Mouse (Mus musculus): Measurements from ENCODE around the gene Gba. TPM values are rescaled to one million over a fixed set of nuclear protein-coding genes. Genes with fewer than 3 reads are reported as not detected.
A peak's percentile ranks its signal among the peaks of the same experiment; 100 is the strongest.

The Gba gene
- polyA plus RNA-seq, 1 experiment from 2014 or later, result 34.7 TPM

DNA sequence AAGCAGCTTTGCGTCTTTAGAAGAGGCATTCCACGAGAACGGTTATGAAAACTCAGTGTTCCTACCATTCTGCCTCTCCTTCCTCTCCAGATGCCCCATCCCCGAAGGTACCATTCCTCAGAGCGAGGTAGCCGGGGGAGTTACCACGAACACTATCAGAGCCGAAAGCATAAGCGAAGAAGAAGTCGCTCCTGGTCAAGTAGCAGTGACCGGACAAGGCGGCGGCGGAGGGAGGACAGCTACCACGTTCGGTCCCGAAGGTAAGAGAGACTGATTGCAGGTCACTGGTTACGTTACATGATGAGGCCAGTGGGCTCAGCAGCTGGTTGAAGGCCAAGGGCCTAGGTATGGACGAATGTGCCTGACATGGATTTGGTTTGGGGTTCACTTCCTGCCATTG lies 35.8 kb upstream of the Gba start:
- H3K4me3 ChIP-seq, result peak overlapping the region; percentile 6; the same call in 1 of the 2 replicates
- peaks cover 30% of the 10 kb centered on the region for H3K4me1 ChIP-seq
- H3K9me3 ChIP-seq, result no peaks in the 10 kb centered on the region
- 96% methylated on average over 19 of the region's 19 CpGs for WGBS
- DNase-seq (ENCODE audit: extremely low spot score, low spot score), result no peak
- H3K27ac ChIP-seq, result no peak overlapping the region
- no peaks in the 10 kb centered on the region for H3K27me3 ChIP-seq (ENCODE audit: poor library complexity, severe bottlenecking)
- peaks cover 57% of the 10 kb centered on the region for H3K36me3 ChIP-seq (replicated peaks)

DNA sequence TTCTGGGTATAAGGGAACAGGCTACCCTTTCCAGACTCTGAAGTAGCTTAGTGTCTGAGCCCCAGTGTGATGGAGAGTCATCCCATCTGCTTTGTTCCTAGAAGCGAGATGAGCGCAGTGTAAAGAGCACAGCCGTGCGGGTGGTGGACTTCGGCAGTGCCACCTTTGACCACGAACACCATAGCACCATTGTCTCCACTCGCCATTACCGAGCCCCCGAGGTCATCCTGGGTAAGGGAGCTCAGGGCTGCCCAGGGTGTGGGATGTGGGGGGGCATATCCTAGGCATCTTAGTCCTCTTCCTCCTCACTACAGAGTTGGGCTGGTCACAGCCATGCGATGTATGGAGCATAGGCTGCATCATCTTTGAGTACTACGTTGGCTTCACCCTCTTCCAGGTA lies 27.9 kb upstream of the Gba start:
- H3K4me1 ChIP-seq, result peaks cover 24% of the 10 kb centered on the region
- peaks cover 83% of the 10 kb centered on the region for H3K36me3 ChIP-seq (replicated peaks)
- no peak overlapping the region for H3K27ac ChIP-seq
- 93% methylated on average over 11 of the region's 11 CpGs for WGBS
- no peaks in the 10 kb centered on the region for H3K27me3 ChIP-seq (ENCODE audit: poor library complexity, severe bottlenecking)
- DNase-seq (ENCODE audit: extremely low spot score, low spot score), result no peak
- H3K4me3 ChIP-seq, result no peak overlapping the region
- H3K9me3 ChIP-seq, result no peaks in the 10 kb centered on the region

DNA sequence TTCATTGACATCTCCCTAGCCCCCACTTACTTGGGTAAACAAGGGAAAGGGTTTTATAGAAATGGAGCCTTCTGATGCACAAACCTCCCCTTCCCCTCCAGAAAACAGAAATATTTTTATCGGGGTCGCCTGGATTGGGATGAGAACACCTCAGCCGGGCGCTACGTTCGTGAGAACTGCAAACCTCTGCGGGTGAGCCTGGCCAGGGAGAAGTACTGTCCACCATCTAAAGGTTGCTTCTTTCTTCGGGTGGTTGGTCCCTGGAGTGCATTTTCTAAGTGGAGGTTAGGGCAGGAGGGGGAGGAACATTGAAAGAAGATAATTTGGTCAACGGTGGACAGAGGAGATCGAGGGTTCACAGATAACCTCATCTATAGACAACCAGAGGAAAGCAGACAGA lies 27.2 kb upstream of the Gba start:
- H3K36me3 ChIP-seq (replicated peaks), result peaks cover 83% of the 10 kb centered on the region
- no peak for DNase-seq (ENCODE audit: extremely low spot score, low spot score)
- no peaks in the 10 kb centered on the region for H3K27me3 ChIP-seq (ENCODE audit: poor library complexity, severe bottlenecking)
- no peaks in the 10 kb centered on the region for H3K9me3 ChIP-seq
- peaks cover 24% of the 10 kb centered on the region for H3K4me1 ChIP-seq
- no peak overlapping the region for H3K27ac ChIP-seq
- 95% methylated on average over 10 of the region's 10 CpGs for WGBS
- H3K4me3 ChIP-seq, result no peak overlapping the region

DNA sequence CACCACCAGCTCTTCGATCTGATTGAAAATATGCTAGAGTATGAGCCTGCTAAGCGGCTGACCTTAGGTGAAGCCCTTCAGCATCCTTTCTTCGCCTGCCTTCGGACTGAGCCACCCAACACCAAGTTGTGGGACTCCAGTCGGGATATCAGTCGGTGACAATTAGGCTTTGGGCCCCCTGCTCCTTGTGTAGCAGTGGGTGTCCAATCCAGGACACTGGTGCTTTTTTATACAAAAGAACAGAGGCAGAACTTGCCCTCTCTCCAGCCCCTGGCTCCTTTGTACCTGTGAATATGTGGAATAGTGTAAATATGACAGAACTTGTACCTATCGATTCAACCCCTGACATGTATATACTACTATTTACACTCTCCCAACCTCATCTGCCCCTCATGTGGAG lies 26.3 kb upstream of the Gba start:
- Histone ChIP-seq H3K9me3 (no peaks in the 10 kb centered on the region), H3K36me3 (replicated peaks) (peaks cover 83% of the 10 kb centered on the region), H3K27ac (0 out of 2 replicates have a peak overlapping the region, but pooled peaks have one; percentile 84), H3K27me3 (ENCODE audit: poor library complexity, severe bottlenecking) (no peaks in the 10 kb centered on the region), H3K4me1 (peaks cover 24% of the 10 kb centered on the region), H3K4me3 (peak overlapping the region; percentile 81)
- no peak for DNase-seq (ENCODE audit: extremely low spot score, low spot score)
- 81% methylated on average over 7 of the region's 7 CpGs for WGBS

DNA sequence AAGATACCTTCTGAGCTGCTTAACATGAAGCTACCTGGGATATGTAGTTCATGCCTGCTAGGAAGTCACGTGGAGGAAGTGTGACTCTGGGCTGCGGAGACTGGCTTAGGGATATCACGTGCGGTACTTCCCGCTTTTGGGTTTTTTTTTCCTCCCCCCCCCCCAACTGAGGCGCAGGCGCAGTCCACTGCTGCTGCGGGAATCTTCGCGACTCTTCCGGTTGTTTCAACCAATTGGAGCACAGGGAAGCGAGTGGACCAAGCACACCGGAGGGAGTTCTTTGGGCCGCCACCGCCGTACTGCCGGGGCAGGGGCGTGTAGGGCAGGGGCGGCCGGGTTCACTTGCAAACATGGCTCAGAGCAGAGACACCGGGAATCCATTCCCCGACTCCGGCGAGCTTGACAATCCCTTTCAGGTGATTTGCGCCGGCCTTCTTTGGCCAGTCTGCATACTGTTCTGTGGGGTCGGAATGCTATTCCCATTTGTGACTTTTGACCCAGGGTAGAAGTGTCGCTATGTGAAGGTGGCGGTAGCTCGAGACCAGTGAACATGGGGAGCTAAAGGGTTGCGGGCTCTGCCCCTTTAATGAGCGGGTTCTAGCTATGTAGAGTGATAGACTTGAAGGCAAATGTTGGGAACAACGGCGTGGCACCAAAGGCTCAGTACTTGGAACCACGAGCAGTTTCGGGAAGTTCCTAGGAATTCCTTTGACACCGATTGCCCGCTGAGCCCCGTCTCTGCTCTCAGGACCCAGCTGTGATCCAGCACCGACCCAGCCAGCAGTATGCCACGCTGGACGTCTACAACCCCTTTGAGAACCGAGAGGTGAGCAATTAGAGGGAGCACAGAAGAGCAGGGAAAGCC lies 25.3 kb upstream of the Gba start, which contains the start of gene Scamp3:
Gene Scamp3 (plus strand): TSS at position 232 of the 865 bp plus-strand sequence.
- H3K4me1 ChIP-seq, result peaks cover 27% of the 10 kb centered on the region
- H3K9me3 ChIP-seq, result no peaks in the 10 kb centered on the region
- peak; percentile 95 for DNase-seq (ENCODE audit: extremely low spot score, low spot score)
- peak within 1 kb of the TSS; percentile 84 for H3K27ac ChIP-seq
- H3K36me3 ChIP-seq (replicated peaks), result peaks cover 83% of the 10 kb centered on the region
- H3K4me3 ChIP-seq, result peak within 1 kb of the TSS; percentile 81
- under 1% methylated on average over 43 of the region's 43 CpGs for WGBS
- H3K27me3 ChIP-seq (ENCODE audit: poor library complexity, severe bottlenecking), result no peaks in the 10 kb centered on the region

DNA sequence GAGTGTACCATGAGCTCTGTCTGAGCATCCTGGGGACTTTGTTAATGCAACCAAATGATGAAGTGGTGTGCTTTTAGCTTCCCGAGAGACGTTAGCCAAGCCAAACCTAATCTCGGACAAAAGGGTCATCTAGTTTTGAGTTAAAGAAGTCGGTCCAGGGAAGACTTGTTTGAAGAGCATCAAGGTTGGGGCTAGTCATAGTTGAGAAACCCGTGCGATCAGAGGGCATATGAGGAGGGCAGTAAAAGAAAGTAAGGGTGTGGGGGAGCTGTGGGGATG lies 24.7 kb upstream of the Gba start:
- Histone ChIP-seq H3K27ac (peak overlapping the region; percentile 84), H3K27me3 (ENCODE audit: poor library complexity, severe bottlenecking) (no peaks in the 10 kb centered on the region), H3K36me3 (replicated peaks) (peaks cover 80% of the 10 kb centered on the region), H3K9me3 (no peaks in the 10 kb centered on the region), H3K4me3 (peak overlapping the region; percentile 81), H3K4me1 (peaks cover 33% of the 10 kb centered on the region)
- 13% methylated on average over 6 of the region's 6 CpGs for WGBS
- DNase-seq (ENCODE audit: extremely low spot score, low spot score), result no peak

DNA sequence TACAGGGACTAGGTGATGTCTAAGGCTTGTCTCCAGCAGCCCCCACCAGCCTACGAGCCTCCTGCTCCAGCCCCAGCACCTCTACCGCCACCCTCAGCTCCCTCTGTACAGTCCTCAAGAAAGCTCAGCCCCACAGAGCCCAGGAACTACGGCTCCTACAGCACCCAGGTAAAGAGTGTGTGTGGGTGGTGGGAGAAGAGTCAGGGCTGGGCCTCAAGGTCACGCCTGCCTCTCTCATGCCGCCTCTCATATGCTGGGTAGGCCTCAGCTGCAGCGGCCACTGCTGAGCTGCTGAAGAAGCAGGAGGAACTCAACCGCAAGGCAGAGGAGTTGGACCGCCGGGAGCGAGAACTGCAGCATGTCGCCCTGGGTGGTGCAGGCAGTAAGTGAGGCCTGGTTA lies 23.7 kb upstream of the Gba start:
- Histone ChIP-seq H3K27ac (peak overlapping the region; percentile 32; the same call in 1 of the 2 replicates), H3K4me3 (peak overlapping the region; percentile 81; the same call in 1 of the 2 replicates), H3K4me1 (peaks cover 43% of the 10 kb centered on the region), H3K9me3 (no peaks in the 10 kb centered on the region), H3K27me3 (ENCODE audit: poor library complexity, severe bottlenecking) (no peaks in the 10 kb centered on the region), H3K36me3 (replicated peaks) (peaks cover 70% of the 10 kb centered on the region)
- no peak for DNase-seq (ENCODE audit: extremely low spot score, low spot score)
- 92% methylated on average over 11 of the region's 11 CpGs for WGBS

DNA sequence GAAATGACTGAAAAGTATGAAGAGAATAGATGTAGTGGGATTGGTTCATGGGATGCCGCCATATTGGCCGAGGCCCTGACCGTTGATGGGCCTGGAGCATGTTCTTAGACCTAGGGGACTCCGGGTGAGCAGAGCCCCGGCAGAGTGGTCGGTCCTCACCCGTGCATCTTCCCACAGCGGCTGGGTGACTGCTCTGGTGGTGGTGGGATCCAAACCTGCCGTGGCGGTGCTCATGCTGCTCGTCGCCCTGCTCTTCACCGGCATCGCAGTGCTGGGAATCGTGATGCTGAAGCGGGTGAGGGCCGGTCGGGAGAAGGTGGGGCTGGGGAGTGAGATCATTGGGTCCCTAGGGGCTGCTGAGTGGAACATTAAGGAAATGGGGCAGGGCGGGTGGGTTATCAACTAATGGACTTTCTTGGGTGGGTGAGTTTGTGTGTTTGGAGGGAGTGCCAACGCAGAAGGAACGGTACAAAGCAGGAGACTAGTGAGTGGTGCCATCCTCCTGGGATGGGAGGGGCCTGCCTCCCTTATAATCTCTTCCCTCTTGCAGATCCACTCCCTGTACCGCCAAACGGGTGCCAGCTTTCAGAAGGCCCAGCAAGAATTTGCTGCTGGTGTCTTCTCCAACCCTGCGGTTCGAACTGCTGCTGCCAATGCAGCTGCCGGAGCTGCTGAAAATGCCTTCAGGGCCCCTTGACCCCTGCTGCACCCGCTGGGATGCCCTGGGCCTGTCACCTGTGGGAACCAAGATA lies 20.8 kb upstream of the Gba start:
- DNase-seq (ENCODE audit: extremely low spot score, low spot score), result no peak

DNA sequence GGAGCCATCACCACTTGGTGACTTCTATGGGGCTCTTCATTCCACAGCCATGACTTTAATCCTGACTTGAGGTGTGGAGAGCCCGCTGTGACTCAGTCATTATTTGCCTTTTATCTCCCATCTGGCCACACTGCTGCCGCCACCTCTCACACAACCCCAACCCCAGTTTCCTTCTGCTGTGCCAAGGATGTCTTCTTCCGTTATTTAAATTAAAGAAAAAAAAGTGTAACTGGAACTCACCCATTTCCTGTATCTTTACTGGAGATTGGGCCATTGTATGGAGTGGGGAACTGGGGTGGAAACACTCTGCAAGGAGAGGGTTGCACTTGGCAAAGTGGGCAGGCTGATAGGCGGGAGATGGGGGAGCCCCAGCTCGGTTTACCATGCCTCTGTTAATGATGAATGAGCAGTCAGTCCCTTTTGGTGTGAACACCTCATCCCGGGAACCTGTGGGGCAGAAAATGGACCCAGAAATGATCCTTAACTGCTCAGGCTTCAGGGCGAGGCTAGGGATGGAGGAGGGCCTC lies 20.1 kb upstream of the Gba start:
- DNase-seq (ENCODE audit: extremely low spot score, low spot score), result no peak
- peaks cover 10% of the 10 kb centered on the region for H3K27me3 ChIP-seq (ENCODE audit: poor library complexity, severe bottlenecking)
- peak overlapping the region; percentile 93 for H3K27ac ChIP-seq
- WGBS, result 48% methylated on average over 7 of the region's 7 CpGs
- H3K4me3 ChIP-seq, result peak overlapping the region; percentile 77
- peaks cover 71% of the 10 kb centered on the region for H3K4me1 ChIP-seq
- no peaks in the 10 kb centered on the region for H3K9me3 ChIP-seq
- H3K36me3 ChIP-seq (replicated peaks), result peaks cover 46% of the 10 kb centered on the region

More for the DNA sequence above, 20.8 kb upstream of the Gba start:
- peaks cover 66% of the 10 kb centered on the region for H3K4me1 ChIP-seq
- H3K36me3 ChIP-seq (replicated peaks), result peaks cover 41% of the 10 kb centered on the region
- 92% methylated on average over 27 of the region's 27 CpGs for WGBS
- 0 out of 2 replicates have a peak overlapping the region, but pooled peaks have one; percentile 93 for H3K27ac ChIP-seq
- H3K9me3 ChIP-seq, result no peaks in the 10 kb centered on the region
- H3K27me3 ChIP-seq (ENCODE audit: poor library complexity, severe bottlenecking), result peaks cover 4% of the 10 kb centered on the region
- H3K4me3 ChIP-seq, result peak overlapping the region; percentile 77; the same call in 1 of the 2 replicates

DNA sequence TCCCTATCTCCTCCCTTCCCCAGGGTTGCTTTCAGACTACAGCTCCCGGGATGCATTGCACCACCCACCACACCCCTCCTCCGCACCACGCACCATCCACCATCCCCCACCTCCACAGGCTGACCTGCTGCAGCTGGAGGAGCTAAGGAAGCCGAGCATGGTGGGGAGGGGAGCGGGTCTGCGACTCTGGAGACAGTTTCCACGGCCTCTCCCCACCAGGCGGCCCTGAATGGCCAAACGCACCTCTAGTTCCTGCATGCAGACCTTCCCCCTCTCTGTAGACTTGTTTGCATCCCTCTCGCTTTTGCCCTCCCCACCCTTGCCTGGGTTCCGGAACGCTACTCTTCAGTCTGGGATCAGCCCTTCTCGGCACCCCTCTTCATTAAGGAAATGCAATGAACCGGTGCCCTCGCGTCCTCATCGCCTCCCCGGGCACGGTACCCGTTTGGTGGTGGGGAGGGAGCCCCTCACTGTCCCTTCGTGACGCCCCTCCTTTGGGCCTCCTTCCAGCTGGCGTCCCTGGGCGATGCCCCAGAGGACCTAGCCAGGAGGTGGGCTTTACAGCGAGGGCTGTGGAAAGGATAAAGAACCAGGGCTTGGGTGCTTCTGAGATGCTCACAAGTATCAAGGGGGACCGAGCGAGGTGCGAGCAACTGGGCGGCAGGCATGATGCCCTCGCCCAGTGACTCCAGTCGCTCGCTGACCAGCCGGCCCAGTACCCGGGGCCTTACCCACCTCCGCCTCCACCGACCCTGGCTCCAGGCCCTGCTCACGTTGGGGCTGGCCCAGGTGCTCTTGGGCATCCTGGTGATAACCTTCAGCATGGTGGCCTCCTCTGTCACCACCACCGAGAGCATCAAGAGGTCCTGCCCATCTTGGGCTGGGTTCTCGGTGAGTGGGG lies 19.4 kb upstream of the Gba start, which contains the start of gene Fam189b:
Gene Fam189b (plus strand): TSS at position 86 of the 901 bp plus-strand sequence.
- Histone ChIP-seq H3K9me3 (no peaks in the 10 kb centered on the region), H3K27ac (peak within 1 kb of the TSS; percentile 93), H3K4me1 (peaks cover 73% of the 10 kb centered on the region), H3K36me3 (replicated peaks) (peaks cover 48% of the 10 kb centered on the region), H3K27me3 (ENCODE audit: poor library complexity, severe bottlenecking) (peaks cover 18% of the 10 kb centered on the region), H3K4me3 (peak within 1 kb of the TSS; percentile 77)
- 6% methylated on average over 39 of the region's 39 CpGs for WGBS
- DNase-seq (ENCODE audit: extremely low spot score, low spot score), result peak; percentile 86

DNA sequence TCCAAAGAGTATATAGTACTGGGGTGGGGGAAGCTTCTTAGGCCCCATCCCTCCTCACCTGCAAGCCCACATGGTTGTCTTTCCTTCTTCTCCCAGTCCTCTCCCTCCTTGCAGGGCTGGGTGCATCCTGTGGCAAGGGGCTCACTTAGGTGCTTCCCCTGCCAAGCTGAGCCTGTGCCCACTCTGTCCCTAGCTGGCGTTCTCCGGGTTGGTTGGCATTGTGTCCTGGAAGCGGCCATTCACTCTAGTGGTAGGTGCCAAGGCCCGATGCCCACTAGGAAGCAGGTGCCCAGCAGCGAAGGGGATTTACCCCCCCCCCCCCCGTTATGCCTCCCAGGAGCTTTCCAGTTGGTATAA lies 18.8 kb upstream of the Gba start:
- WGBS, result 79% methylated on average over 6 of the region's 6 CpGs
- peak overlapping the region; percentile 77 for H3K4me3 ChIP-seq
- DNase-seq (ENCODE audit: extremely low spot score, low spot score), result no peak
- H3K27ac ChIP-seq, result peak overlapping the region; percentile 93
- peaks cover 73% of the 10 kb centered on the region for H3K4me1 ChIP-seq
- H3K9me3 ChIP-seq, result no peaks in the 10 kb centered on the region
- H3K36me3 ChIP-seq (replicated peaks), result peaks cover 51% of the 10 kb centered on the region
- H3K27me3 ChIP-seq (ENCODE audit: poor library complexity, severe bottlenecking), result peaks cover 24% of the 10 kb centered on the region

DNA sequence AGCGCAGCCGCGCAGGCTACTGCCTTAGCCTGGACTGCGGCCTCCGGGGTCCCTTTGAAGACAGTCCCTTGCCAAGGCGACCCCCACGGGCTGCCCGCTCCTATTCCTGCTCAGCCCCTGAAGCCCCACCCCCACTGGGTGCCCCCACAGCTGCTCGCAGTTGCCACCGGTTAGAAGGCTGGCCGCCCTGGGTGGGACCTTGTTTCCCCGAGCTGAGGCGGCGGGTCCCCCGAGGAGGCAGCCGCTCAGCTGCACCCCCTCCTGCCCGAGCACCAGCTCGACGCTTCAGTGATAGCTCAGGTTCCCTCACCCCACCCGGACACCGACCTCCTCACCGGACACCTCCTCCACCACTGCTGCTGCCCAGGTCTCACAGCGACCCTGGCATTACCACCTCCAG lies 15.5 kb upstream of the Gba start:
- Histone ChIP-seq H3K36me3 (replicated peaks) (peaks cover 19% of the 10 kb centered on the region), H3K9me3 (no peaks in the 10 kb centered on the region), H3K4me1 (peaks cover 65% of the 10 kb centered on the region), H3K27ac (peak overlapping the region; percentile 65), H3K4me3 (peak overlapping the region; percentile 30; the same call in 1 of the 2 replicates), H3K27me3 (ENCODE audit: poor library complexity, severe bottlenecking) (peaks cover 24% of the 10 kb centered on the region)
- WGBS, result 28% methylated on average over 23 of the region's 23 CpGs
- no peak for DNase-seq (ENCODE audit: extremely low spot score, low spot score)
